Mouse (Mus musculus) ZHBTc4 (cell line): ENCODE data around the gene Apba2.

Experiments
- DNase-seq: peaks from one replicate; pipeline ENCODE4 v3.0.0-alpha.2; 2011; ENCODE audit warnings: low read depth, low spot score

Apba2 gene

DNA sequence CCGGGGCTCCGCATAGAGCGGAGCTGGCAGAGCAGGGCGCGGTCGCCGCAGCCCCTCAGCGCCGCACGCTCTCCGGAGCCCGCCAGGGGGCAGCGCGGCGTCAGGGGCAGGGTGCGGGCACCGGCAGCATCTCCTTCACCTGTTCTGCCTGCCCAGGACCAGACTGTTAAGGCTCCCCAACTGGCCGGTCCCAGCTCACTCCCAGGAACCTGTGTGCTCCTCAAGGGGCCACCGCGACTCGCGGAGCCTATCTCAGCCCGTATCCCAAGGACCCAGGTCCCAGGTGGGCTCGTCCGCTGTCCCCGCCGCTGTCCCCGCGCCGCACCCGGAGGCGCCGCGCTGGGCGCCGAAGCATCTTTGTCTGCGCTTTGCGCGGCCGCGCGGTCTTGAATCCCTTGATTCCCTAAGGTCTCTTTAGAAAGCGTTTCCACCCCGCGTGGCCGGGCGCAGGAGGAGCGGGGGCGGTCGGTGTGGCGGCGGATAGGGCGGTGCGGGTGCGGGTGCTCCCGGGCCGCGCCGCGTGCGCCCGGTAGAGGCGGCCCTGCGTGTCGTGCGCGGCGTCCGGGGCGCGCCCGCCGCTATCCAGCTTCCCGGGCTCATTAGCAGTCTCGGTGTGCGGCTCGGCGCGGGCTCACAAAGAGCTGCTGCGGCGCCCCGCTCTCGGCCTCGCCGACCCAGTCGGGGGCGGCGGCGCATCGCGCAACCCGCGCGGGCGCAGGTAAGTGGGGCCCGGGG, at the start of gene Apba2:
Apba2 (plus strand) TSS at position 171 of the 735 bp plus-strand sequence.
- peak; percentile 83 for DNase-seq

DNA sequence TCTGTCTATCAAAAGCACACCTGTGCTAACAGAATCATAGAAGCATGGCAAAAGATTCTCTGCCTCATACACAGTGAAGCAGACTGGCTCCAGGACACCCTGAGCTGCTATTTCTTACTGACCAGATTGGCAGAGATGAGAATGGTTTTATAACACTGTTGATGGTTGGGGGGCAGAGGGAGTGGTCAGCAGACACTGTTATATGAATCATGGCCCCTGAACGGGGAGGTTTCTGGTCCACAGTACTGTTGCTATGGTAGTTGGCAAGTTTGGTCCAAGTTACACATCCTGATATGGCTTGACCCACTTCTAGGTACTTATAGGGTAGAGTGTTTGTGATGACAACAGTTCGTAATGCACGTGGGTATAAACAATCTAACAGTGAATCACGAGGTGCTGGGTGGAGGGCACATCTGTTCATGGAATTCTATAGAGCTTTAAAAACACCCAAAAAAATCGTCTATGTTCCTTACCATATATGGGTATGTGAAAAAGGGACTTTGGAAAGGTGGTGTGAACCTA, 49.6 kb upstream of the Apba2 start:
- DNase-seq = no peak

DNA sequence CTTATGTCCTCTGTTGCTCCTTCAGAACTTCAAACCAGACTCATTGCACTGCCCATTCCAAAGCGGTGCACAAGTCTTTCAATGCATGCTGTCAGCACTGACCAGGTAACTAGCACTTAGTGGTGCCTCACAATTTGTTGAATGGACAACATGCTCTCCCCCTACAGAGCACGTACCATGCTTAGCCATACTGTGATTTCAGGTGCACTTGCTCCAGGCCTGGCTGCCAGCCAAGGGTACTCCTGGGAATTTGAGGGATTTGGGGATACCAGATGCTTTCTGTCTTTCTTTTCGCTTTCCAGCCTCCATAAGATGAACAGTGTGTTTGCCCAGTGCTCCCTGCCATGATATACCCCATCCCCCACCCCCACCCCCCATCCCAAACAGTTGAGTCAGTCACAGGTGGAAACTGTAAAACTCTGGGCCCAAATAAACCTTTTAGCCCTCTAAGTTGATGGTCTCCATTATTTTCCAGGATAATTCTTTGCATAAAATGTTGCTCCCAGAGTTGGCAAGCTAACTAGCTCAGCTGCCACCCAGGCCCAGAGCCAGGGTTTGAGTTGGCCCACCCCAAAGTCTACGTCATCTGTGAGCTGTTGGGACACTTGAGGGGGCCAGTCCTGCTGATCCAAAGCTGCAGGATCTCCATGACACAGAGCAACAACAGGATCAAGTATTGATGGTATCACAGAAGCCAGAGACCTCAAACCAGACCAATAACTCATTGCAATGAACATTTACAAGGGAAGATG, 48.9 kb upstream of the Apba2 start:
- no peak for DNase-seq

DNA sequence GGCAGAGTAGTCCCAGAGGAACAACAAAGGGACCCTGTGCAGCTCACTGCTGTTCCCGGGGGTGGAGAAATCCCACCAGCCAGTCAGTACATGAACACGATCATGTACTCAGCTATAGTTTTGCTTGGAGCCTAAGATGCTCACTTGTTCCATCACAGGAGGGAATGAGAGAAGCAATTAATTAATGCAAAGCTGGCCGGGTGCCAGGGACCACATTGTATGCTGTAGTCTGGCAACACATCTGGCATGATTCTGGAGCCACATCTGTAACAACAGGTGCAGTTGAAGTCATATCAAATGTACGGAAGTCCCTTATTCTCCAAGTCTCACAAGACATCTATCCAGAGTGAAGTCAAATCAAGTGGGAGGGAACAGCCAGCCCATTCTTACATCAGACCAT, 45.3 kb upstream of the Apba2 start:
- DNase-seq = no peak

DNA sequence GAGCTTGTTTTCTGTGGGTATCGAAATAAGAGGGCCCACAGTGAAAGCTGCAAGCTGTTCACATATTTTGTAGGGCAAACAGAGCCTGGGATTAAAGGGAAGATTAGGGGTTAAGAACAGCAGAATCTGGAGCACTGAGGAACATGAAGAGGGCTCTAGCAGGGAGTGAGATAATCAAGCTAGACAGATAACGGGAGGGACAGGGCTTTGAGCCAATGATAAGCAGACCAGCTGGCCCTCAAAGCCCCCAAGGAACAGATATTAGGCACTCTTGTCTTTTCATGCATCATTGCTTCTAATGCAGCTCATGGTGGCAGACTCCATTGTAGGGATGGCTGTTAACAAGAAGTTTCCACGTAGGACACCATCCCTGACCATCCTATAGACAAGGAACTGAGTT, 44.8 kb upstream of the Apba2 start:
- no peak for DNase-seq

DNA sequence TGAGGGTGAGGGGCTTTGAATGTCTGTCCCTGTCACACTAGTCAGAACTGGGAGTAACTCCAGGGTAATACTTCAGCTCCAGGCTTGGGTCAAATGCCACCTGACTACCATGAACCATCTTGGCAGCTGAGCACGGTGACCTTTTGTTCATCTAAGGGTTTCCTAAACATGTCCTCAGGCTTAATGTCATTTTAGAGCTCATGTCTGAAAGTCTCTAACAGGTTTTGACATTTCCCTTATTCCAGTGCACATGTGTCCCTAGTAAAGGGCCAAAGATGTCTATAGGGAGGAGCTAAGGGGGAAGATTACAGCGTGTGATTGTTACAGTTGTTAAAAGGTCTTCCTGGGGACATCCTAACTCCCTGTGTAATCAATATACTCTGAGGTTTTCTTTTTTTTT, 43.7 kb upstream of the Apba2 start:
- no peak for DNase-seq

DNA sequence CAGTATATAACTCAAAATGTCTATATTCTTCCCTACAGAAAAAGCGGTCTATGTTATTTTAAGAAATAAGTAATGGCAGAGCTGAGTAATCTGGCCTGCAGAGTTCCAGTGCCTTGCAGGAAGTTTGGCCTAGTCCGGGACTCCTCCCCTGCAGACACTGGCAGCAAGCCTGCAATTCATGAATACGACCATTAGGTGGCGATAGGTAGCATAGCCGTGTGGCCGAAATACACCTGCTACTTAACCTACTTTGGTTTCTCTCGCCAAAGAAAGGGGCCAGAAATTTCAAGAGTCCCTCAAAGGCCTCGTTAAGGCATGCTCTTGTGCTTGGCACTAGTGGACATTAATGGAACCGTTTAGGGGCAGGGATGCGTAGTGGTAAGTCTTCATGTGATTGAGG, 4.1 kb upstream of the Apba2 start:
- peak; percentile 83 for DNase-seq

DNA sequence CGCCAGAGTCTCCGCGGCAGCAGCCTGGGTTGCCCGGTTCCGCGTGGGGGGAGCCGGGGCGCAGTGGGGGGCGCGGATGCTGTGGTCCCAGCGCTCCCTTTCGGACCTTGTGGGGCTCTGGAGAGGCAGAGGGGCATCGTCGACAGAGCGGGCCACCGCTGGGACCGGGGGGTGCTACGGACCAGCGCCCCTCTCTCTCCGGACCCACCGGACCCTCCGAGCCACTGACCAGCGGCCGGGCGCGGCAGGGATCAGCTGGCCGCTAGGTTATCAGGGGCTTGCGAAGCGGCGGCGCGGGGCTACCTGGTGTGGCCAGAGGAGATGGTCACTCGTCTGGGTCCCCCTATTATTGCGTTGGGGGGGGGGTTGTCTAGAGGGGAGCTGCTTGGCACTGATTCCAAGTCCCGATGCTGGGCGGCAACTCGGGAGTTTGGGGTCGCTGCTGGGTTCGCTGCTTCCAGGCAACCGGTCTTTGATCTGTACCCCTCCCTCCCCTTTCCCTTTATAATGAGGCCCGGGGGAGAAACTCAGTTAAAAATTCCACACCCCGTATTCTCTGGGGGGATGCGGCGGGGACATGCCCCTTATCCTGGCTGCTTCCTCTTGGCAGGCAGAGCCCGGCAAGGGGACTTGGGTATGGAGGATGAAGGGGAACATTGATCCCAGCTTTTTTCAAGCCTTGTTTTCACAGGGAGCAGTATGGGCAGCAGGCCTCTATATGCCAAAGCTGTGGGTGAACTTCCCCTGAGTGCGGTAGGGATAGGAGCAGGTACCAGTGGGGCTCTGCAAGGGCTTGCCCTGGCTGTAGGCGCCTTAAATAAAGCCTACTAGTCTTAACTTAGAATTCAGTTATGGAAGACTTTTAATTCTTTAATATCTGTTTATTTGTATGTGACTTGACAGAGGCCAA, 1.0 kb downstream of the Apba2 start:
- DNase-seq = no peak

DNA sequence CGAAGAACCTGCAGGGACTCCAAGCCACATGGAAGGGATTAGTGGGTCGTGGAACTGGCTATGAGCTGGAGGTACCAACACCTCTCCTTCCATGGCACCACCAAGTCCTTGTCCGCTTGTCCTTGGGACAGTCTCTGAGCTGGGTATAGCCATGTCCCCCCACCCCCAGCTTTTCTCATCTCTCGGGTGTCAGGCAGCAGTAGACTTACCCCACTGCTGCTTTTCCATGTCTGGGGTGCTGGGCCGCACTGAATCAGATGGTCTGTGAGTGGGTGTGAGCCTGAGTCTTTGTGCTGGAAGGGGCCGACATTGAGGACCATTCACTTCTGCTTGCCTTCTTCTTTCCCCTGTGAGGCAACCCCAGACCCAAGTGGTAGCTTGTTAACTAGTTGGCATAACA, 2.1 kb downstream of the Apba2 start:
- no peak for DNase-seq

DNA sequence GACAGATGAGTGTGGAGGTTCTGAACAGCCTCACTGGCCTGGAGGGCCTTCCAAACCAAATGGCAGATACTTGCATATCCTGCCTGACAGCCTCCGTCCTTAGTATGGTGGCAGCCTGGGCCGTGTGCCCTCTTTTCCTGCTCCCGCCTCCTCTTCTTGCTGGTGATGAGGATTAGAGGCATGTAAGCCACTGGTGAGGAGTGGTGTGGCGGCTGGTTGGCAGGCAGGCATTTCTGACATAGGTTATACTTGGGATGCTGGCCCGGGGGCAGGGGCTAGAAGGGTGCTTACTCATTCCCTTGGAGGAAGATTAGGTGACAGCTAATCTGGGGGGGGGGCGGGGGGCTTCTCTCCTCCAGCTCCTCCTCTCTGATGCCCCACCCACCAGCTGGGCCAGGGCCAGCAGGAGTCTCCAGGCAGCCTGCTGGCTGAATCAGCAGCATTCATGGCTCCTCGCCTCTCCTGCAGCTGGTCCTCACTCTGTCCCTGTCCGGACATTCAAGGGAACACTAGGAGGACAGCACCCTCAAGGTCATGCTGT, 3.3 kb downstream of the Apba2 start:
- DNase-seq = no peak

DNA sequence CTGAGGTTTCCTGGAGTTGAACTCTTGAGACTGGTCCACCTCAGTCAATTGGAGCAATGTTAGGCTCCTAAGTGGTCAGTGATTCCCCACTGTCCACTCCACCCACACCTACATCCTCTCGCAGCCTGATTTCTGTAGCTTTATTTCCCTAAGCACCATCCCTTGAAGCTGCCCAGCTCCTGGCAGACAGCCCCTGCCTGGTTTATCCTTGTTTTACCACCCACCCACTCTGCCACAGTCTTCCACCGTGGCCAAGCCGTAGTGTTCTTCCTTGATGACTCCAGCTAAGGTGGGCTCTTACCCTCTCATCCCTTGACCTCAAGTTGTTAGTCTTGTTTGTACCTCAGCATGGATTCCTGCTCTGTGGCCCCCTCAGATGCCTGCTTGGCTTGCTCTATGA, 4.1 kb downstream of the Apba2 start:
- no peak for DNase-seq

DNA sequence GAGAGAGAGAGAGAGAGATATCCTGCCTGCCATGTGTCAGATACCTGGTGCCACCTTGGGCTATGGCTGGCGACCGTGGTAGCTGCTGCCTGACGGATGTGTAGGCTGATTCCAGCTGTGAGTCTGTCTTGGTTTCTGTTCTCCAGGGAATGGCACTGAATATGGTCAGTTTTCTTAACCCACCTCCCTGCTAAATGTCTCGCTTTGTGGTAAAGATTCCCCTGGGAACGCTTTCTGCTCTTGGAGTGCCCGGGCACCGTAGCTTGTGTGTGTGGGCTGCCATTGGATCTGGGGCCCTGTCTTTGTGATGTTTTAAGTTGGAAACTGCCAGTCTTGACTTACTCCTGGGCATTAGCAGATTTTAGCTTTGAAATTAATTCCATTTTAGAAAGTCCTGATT, 7.3 kb downstream of the Apba2 start:
- DNase-seq = no peak

DNA sequence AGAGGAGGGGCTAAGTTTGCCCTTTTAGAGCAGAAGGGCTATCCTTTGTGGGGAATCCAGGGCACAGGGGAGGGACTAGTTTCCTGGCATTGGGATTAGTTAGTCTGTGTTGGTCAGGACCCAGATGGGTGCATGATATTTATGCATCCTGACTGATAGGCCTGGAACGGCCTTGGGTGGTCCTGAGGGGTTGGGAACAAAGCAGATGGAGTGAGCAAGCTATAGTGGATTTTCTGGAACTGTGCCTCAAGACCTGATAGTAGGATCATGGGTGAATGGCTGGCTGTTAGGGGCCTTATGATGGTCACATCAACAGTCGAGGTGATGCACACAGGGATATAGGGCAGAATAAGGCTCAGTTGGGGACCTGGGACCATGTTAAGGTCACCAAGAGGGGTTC, 8.4 kb downstream of the Apba2 start:
- no peak for DNase-seq

DNA sequence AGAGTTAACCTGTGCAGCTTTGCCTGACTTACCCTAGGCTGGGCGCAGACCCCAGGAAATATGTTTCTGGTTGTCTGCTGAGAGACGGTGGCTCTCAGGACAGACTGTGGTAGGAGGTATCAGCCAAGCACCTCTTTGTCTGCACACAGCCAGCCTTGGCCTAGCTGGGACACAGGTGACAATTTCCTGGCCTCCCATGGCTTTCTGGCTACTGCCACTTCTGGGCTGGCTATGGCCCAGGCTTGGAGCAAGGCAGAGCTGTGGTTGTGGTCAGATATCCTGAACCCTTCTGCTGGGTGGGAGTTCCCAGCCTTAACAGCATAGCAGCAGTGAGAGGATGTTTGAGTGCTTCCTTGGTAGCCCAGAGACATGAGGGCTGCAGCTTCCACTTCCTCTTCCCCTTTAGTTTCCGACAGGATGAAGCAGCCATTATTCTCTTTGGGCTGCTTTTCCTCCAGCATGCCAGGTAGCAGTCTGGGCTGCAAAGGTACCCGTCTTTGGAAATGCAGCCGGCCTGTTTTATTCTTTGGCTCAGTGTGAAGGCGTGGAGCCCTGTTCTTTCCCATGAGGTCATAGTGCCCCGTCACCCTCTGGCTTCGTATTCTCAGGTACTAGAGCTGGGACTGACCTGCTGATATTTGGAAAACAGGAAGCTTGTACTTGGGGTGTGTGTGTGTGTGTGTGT, 9.2 kb downstream of the Apba2 start:
- no peak for DNase-seq

DNA sequence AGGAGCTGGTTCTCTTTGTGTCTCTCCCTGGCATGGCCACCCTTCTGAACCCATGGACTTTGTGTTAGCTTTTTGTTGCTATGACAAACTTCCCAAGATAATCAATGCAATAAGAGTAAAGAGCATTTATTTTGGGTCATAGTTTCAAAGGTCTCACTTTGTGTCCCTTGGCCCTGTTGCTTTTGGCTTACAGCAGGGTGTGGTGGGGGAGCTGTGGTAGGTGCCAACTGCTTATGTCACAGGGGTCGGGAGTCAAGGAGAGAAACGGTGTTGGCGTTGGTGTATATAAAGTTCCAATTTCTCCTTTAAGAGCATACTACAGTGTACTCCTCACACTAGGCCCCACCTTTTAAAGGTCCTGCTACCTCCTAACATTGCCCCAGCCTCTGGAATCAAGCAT, 12.1 kb downstream of the Apba2 start:
- DNase-seq = no peak

DNA sequence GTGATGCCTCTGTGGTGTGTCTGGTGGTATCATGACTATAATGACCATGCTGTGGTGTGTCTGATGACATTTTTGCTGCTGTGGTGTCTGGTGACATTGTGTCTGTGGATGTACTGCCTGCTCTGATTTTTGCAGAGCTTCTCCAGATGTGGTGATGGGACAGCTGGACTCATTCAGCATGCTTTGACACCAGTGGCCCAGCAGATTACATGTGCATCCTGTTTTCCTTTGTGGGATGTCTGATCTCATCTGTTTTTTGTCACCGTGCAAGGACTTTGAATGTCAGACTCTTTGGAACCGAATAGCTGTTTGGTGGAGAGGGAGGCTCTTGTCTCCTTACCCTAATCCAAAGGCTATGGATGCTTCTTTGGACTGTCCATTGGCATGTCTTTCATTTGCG, 13.8 kb downstream of the Apba2 start:
- no peak for DNase-seq

DNA sequence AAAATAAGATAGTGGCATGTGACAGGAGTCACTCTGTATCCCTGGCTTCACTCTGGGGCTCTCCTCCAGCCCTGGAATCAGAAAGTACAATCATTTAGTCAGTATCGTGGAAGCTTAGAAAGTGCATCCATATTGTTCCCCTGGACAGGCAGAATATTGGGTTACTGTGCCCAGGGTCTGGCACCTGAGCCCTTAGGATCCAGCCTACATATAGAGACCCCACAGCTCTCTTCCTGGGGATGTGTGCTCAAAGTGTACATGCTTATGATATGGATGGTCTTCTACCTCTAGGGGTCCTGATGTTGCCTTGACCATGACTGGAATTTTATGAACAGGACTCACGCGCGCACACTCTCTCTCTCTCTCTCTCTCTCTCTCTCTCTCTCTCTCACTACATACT, 14.4 kb downstream of the Apba2 start:
- no peak for DNase-seq

DNA sequence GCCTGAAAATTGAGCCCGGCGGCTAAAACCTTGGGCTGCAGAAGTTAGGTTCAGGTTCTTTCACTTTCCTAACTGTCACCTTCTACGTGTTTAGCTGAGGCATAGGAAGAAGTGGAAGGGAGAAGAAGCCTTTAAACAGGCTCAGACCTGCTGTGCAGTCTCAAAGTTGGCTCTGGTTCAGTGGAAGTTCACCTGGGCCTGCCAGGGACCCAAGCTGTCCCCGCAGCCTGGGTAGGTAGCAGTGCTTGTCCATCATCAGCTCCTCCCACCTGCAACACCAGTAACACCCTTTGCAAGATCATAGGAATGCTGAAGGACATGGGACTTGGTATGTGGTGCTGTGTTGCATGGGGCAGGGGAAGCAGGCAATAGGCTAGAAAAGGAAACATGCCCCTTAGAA, 17.6 kb downstream of the Apba2 start:
- DNase-seq = no peak

DNA sequence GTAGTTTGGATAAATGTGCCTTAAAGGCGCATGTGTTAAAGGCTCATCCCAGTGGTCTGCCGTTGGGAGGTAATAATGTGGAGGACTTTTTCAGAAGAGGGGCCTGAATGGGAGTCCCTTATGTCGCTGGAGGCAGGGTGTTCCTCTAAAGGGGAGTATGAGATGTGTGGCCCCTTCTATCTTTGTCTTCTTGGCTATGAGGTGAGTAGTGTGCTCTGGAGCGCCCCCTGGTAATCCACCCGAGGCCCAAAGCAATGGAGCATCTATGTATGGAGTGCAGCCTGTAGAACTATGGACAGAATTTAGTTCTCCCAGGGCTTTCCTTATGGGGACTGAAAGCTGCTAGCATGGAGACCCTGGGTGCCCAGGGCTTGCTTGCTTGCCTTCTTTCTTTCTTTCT, 18.0 kb downstream of the Apba2 start:
- no peak for DNase-seq

DNA sequence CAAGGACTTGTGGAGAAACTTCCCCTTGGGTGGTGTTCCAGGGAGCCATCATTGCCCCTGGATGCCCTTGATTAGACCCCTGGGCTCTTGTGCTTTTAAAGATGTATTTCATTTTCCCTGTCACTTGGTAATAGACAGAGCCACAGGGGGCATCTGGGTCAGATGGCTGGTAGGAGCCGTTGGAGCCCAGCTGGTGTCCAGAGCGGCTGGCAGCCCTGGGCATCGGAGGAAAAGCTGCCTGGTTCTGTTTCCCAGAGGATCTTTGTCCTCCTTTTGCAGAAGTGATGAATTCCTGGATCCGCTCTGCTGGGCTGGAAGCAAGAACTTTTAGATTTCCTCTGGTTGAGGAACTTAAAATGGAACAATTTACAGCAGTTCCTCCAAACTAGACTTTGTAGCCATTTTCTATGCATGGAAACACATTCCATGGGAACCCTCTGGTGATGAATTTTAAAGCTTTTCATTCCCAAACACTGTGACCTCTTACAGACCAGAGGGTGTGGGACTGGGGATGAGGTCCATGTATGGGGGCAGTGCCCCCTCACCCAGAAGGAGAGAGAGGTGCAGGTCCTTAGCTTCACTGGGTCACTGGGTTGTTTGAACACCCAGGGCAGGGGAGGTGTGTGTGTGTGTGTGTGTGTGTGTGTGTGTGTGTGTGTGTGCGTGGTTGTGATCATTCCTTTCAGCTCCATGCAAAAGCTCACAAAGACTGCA, 20.3 kb downstream of the Apba2 start:
- no peak for DNase-seq

DNA sequence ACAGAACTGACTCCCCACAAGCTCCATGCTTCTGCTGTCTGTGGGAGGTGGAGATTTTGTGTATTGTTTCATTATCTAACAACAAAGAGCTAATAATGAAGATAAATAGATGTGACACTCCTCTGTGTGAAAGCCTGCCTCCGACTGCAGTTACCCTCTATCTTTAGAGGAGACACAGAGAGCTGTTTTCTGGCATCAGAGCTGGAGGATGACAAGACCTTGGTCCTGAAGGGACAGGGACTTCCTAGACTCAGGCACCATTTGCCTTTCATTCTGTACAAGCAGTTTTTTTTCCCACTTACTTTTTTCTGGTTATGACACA, 20.9 kb downstream of the Apba2 start:
- DNase-seq = no peak
